ENCODE assay signal across 17 mouse cellular contexts in genomic region chr1:92712366-92712765, GRCm38 (mm10).
DNase-seq lines count a peak whose midpoint lies in the region; ATAC-seq and TF ChIP-seq lines count a peak whose summit lies in the region.
"Had no signal": no experiment of that assay in that cellular context is flagged by ENCODE, and none has a peak within 500 bp of the region (broad histone marks: within the 10 kb centered on the region; RNA-seq: fewer than 3 reads in every experiment).

No protein-coding gene starts in this region.

- no peak overlapping the region for H3K4me3 ChIP-seq in embryonic facial prominence, embryonic 10.5 days
- no peak overlapping the region for H3K4me3 ChIP-seq in stomach, postnatal 0 days (ENCODE audit: low read depth, low read length)
- H3K4me3 ChIP-seq: embryonic facial prominence, embryonic 13.5 days; hindbrain, embryonic 13.5 days; intestine, embryonic 15.5 days; limb, embryonic 10.5 days; liver, embryonic 12.5 days; lung, embryonic 15.5 days; midbrain, embryonic 15.5 days had no signal

- no peaks in the 10 kb centered on the region for H3K27me3 ChIP-seq in embryonic facial prominence, embryonic 10.5 days (replicated peaks; ENCODE audit: low read depth, poor library complexity, severe bottlenecking)
- no peaks in the 10 kb centered on the region for H3K27me3 ChIP-seq in stomach, postnatal 0 days (ENCODE audit: control insufficient read depth, insufficient read depth, low read length)
- H3K27me3 ChIP-seq: embryonic facial prominence, embryonic 13.5 days; intestine, embryonic 15.5 days; lung, embryonic 15.5 days; midbrain, embryonic 15.5 days had no signal

- peak; percentile 54 to 56 for DNase-seq in layer of hippocampus, adult 8-10 months (ENCODE audit: low spot score in 2 of 2)
- DNase-seq in layer of hippocampus, adult 9-10 months (ENCODE audit: low spot score): no peak
- peak; percentile 44 for DNase-seq in MN1 (ENCODE audit: low spot score)
- no peak for DNase-seq in embryonic facial prominence, embryonic 10.5 days (ENCODE audit: low spot score)
- peak; percentile 68 for DNase-seq in right cerebral cortex, postnatal 25 days
- DNase-seq in stomach, postnatal 0 days (ENCODE audit: low spot score): no peak
- DNase-seq in embryo, embryonic 11 days: no peak
- DNase-seq: cerebellum, adult 11-12 months; gastrocnemius, postnatal 10 days; heart, postnatal 10 days had no signal

- H3K27ac ChIP-seq in embryonic facial prominence, embryonic 10.5 days (replicated peaks): peak overlapping the region; percentile 16; the same call in 1 of the 2 replicates
- no peak overlapping the region for H3K27ac ChIP-seq in stomach, postnatal 0 days (replicated peaks)
- H3K27ac ChIP-seq: embryonic facial prominence, embryonic 13.5 days; hindbrain, embryonic 13.5 days; intestine, embryonic 15.5 days; limb, embryonic 10.5 days; liver, embryonic 12.5 days; lung, embryonic 15.5 days; midbrain, embryonic 15.5 days had no signal

- TF ChIP-seq CTCF in stomach, postnatal 0 days (IDR thresholded peaks at IDR 0.05; ENCODE audit: low read depth): no peak

- no peak overlapping the region for H3K4me2 ChIP-seq in stomach, postnatal 0 days (replicated peaks; ENCODE audit: low read depth)
- H3K4me2 ChIP-seq: embryonic facial prominence, embryonic 13.5 days; hindbrain, embryonic 13.5 days; intestine, embryonic 15.5 days; liver, embryonic 12.5 days; lung, embryonic 15.5 days; midbrain, embryonic 15.5 days had no signal

- no peak for TF ChIP-seq EP300 in stomach, postnatal 0 days (optimal IDR thresholded peaks at IDR 0.05)

- H3K36me3 ChIP-seq in embryonic facial prominence, embryonic 10.5 days (replicated peaks): no peaks in the 10 kb centered on the region
- no peaks in the 10 kb centered on the region for H3K36me3 ChIP-seq in stomach, postnatal 0 days (ENCODE audit: control insufficient read depth, insufficient read depth, low read length)
- H3K36me3 ChIP-seq: embryonic facial prominence, embryonic 13.5 days; hindbrain, embryonic 13.5 days; intestine, embryonic 15.5 days; limb, embryonic 10.5 days; liver, embryonic 12.5 days; lung, embryonic 15.5 days; midbrain, embryonic 15.5 days had no signal

- no peak overlapping the region for H3K9ac ChIP-seq in stomach, postnatal 0 days (ENCODE audit: low read length)
- H3K9ac ChIP-seq: embryonic facial prominence, embryonic 13.5 days; hindbrain, embryonic 13.5 days; intestine, embryonic 15.5 days; liver, embryonic 12.5 days; lung, embryonic 15.5 days; midbrain, embryonic 15.5 days had no signal

- no peaks in the 10 kb centered on the region for H3K9me3 ChIP-seq in embryonic facial prominence, embryonic 10.5 days
- H3K9me3 ChIP-seq in stomach, postnatal 0 days (ENCODE audit: control insufficient read depth, low read length): no peaks in the 10 kb centered on the region
- H3K9me3 ChIP-seq: embryonic facial prominence, embryonic 13.5 days; hindbrain, embryonic 13.5 days; intestine, embryonic 15.5 days; limb, embryonic 10.5 days; liver, embryonic 12.5 days; lung, embryonic 15.5 days; midbrain, embryonic 15.5 days had no signal

- ATAC-seq in stomach, postnatal 0 days (ENCODE audit: low FRiP score, low TSS enrichment): no peak
- ATAC-seq: intestine, embryonic 15.5 days; liver, embryonic 12.5 days; midbrain, embryonic 15.5 days had no signal

- H3K4me1 ChIP-seq in embryonic facial prominence, embryonic 10.5 days: peaks cover 61% of the 10 kb centered on the region
- H3K4me1 ChIP-seq in stomach, postnatal 0 days (replicated peaks; ENCODE audit: control insufficient read depth, insufficient read depth): no peaks in the 10 kb centered on the region
- H3K4me1 ChIP-seq: liver, embryonic 12.5 days had no signal

- WGBS in embryonic facial prominence, embryonic 10.5 days: 88% methylated on average over 8 of the region's 8 CpGs
- 77% methylated on average over 8 of the region's 8 CpGs for WGBS in stomach, postnatal 0 days

Comparison
In these comparisons a context has a peak if more than half of its experiments do, and no peak if none do; other contexts are left out.
1. DNase-seq: peak in layer of hippocampus, adult 8-10 months (2 of 2), MN1 (single experiment) and right cerebral cortex, postnatal 25 days (single experiment); none in layer of hippocampus, adult 9-10 months (single experiment), embryonic facial prominence, embryonic 10.5 days (single experiment), stomach, postnatal 0 days (single experiment) and embryo, embryonic 11 days (single experiment).